Mouse (Mus musculus): ENCODE measurements around the gene Pycr1. TPM values are rescaled to one million over a fixed set of nuclear protein-coding genes. Genes with fewer than 3 reads are reported as not detected.

The Pycr1 gene
- total RNA-seq, 2 experiments from 2014 or later: 1.2 to 1.3 TPM

GRCm38 (mm10) chr11:120612763-120613162 is 30.8 kb downstream of the Pycr1 start:
- DNase-seq: peak; percentile 73 to 82
- intact Hi-C loops (cut with DNase I): loop anchor here (1.0 kb wide), 2 partner anchors 96 to 123 kb away; no protein-coding TSS in a partner anchor

- DNase-seq: no peak
- intact Hi-C loops (cut with DNase I): no loop called here
Measured at GRCm38 (mm10) chr11:120610477-120611046, 33.0 kb downstream of the Pycr1 start.

DNA sequence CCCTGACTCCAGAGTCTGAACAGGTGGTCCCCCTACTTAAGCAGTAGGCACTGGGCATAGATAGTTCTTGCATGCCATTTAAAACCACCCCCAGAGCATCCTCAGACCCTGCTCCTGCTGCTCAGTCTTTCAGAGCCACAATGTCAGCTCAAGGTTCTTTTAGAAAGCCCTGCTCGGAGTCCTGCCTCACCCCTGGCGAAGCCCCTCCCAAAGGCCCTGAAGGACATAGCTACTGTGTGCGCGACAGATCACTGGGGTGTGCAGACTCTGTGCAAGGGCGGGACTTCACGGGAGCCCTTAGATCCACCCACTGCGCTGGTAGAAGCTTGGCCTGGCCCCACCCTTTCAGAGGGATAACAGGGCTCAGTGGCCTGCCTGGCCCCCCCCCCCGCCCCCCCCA is 34.3 kb downstream of the Pycr1 start:
- intact Hi-C loops (cut with DNase I): no loop called here
- no peak for DNase-seq

GRCm38 (mm10) chr11:120608241-120609034 is 35.1 kb downstream of the Pycr1 start, which contains the start of gene Npb:
Gene Npb, plus strand, starts transcription at chr11:120608477.
- intact Hi-C loops (cut with DNase I): no loop called here
- DNase-seq: no peak

DNA sequence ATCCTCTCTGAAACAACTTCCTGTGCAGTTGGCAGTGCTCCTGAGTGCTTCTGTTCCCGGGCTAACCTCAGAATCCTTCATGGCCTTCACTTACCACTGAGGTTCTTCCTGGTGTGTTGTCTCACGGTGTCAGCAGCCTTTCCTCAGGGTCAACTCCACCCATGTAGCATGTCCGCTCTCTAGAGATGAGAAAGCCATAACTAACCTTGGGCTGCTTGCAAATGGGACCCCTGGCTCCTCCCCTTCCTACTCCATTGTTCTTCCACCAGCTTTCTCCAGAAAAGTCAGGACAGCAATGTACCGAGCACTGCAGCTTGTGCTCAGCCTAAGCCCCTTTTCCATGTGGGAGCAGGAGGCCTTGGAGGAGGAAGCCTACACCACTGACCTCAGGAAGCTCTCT is 36.8 kb downstream of the Pycr1 start:
- intact Hi-C loops (cut with DNase I): no loop called here

DNA sequence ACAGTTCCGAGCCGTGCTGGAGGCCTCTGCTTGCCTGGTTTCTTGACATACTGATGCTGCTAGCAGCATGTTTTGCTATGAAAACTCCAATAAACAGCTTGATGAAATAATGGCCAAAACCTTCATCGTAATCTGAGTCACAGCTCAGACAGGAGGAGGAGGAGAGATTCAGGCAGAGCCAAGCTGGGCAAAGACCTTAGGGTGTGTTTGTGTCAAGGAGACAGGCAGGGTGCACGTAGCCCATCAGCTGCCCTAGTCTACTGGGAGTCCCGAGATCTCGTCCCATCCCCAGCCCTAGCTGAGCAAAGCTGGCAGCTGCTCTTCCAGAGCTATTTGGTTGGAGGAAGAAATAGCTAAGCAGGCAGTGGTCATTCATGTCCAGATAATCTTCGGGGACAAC is 37.9 kb downstream of the Pycr1 start:
- DNase-seq: no peak
- intact Hi-C loops (cut with DNase I): no loop called here

More for the DNA sequence above, 36.8 kb downstream of the Pycr1 start:
- no peak for DNase-seq

GRCm38 (mm10) chr11:120603545-120603944 is 40.0 kb downstream of the Pycr1 start:
- intact Hi-C loops (cut with DNase I): no loop called here
- no peak for DNase-seq

DNA sequence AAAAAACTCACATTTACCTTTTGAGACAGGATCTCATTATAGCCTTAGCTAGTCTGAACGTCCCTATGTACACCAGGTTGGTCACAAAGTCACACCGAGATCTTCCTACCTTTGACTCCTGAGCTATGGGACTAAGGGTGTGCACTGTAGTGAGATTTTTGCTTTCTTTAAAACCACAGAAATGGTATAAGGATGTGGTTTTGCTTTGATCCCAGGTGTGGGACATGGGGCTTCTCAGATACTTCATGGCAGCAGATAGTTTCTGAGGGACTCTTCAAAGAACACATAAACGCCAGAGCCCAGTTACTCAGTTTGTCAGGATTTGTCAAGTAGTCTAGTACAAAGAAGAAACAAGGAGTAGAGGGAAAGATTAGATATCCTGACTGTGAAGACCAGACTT is 42.9 kb downstream of the Pycr1 start:
- intact Hi-C loops (cut with DNase I): no loop called here
- no peak for DNase-seq

GRCm38 (mm10) chr11:120598990-120599549 is 44.5 kb downstream of the Pycr1 start:
- DNase-seq: no peak
- intact Hi-C loops (cut with DNase I): loop anchor here (2.0 kb wide), 1 partner anchor 16 kb away; no protein-coding TSS in a partner anchor

DNA sequence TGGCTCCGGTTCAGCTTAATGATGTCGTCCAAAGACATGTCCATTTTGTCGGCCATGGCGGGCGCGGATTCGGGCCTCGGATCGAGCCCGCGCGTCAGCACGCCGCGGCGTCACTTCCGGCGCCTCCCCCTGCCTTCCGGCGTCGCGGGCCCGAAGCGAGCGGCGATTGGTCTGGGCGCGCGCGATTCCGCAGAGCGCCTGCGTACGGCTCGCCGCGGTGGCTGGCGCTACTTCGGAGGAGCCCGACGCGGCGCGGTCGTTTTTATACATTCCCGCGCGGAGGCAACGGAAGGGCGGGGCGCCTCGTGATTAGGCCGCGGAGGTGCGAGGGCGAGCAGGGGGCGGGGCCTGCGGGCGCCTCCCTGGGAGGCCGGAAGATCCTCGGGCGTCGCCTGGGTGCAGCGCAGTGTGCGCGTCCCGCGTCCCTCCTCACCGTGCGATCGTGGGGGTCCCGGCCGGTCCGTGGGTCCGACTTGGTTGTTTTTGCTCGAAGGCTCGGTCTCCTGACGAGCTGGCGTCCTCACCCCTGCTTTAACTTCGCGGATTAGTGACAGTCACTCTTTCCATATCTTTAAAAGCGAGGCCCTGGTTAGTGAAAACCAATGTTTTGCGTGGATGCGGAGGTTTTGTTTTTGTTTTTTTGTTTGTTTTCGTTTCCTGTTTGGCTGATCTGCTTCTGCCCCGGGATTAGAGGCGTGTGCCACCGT is 45.1 kb downstream of the Pycr1 start, which contains the start of the genes Alyref and Anapc11:
TSS of gene Alyref (minus strand) at position 83 of the 707 bp plus-strand sequence.
TSS of gene Anapc11 (plus strand) at position 139 of the 707 bp plus-strand sequence.
- DNase-seq: peak; percentile 95
- intact Hi-C loops (cut with DNase I): loop anchor here (2.0 kb wide), 1 partner anchor 16 kb away; no protein-coding TSS in a partner anchor

DNA sequence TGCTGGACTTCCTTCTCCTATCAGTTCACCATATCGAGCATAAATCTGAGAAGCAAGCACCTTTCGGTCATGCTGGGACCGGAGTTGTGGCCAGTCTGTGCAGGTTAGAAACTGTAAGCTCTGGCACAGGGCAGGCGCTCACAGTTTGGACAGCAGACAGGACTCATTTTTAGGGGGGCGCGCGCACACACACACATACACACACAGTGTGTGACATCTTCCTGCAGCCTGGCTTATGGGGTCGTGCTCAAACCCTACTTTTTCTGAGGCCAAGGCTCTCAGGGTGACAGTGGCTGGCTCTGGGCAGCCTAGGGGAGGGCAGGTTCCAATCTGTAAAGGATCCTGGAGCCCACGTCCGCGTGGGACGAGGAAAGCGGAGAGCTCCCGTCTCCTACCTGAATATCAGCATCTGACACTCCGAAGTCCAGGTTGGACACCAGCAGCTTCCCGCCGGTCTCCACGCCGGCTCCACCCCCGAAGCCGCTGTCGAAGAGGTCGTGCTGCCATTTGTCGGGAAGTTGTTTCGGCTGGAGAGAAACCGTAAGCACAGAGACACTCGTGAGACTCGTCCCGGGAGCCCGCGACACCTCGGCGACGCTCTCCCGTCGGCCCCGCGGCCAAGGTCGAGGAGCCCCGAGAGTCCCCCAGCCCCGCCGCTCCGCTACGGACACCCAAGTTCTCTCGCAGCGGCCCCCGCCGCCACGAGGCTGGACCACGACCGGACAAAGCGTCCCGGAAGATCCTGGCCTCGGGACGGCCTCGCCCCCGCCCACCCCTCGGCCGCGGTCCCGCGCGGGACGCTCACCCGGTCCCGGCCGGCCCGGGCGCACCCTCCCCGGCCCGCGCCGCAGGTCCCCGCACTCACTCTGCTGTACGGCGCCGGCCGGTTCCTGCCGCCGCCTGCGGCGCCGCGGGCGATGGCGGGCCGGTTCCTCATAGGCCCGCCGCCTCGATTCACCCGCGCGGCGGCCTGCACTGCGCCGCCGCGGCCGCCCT is 46.0 kb downstream of the Pycr1 start:
- no peak for DNase-seq
- intact Hi-C loops (cut with DNase I): loop anchor here (2.0 kb wide), 1 partner anchor 15 kb away; no protein-coding TSS in a partner anchor

DNA sequence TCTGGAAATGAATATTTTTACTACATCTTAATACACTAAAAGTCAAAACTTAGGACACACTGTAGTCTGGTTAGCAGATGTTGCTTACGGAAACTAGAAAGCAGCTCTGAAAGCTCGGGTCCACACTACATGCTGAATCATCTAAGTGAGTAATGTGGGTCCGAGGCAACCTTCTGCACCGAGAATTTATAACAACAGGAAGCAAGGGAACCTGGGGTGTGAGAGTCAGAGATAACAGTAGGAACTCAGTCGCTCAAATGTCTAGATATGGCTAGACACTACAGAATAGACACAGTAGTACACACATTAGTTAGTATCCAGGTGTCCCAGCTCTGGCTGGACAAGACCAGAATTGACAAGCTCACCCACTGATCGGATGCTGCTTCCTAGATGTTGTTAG is 55.0 kb downstream of the Pycr1 start:
- no peak for DNase-seq

More for the DNA sequence above, 55.0 kb downstream of the Pycr1 start:
- intact Hi-C loops (cut with DNase I): no loop called here

Small RNA genes lying within 50 kb of the gene (microRNA-seq; reads per million reads assigned to microRNA genes)
- gene Mir6936 (ENCODE audit: borderline number of aligned reads in 2 of 2): 0 to 0.67 reads per million in 2 experiments

Other genes starting within 250 kb of the Pycr1 start
- gene Nploc4, start 206.1 kb downstream of the Pycr1 start, total RNA-seq (2021): 10 to 100 TPM; 60.4 to 62.2 TPM
- 1 to 10 TPM in 1 of 2 experiments, under 1 TPM in 1; 0.35 to 1.2 TPM for gene Tspan10, start 201.1 kb downstream of the Pycr1 start, total RNA-seq (2021)
- gene Pde6g, start 190.3 kb downstream of the Pycr1 start, total RNA-seq (2021): under 1 TPM in 1 of 2 experiments, not detected in 1; 0.75 TPM
- 10 to 100 TPM; 54.1 to 61.4 TPM for gene Oxld1, start 185.7 kb downstream of the Pycr1 start, total RNA-seq (2021)
- 1 to 10 TPM; 5.9 to 6.4 TPM for gene Ccdc137, start 185.7 kb downstream of the Pycr1 start, total RNA-seq (2021)
- 10 to 100 TPM in 1 of 2 experiments, 1 to 10 TPM in 1; 8.6 to 12.2 TPM for gene Arl16, start 176.2 kb downstream of the Pycr1 start, total RNA-seq (2021)
- gene Mrpl12, start 159.2 kb downstream of the Pycr1 start, total RNA-seq (2021): 100 to 1,000 TPM; 222 to 245 TPM
- 10 to 100 TPM; 13.4 to 15.0 TPM for gene Slc25a10, start 151.9 kb downstream of the Pycr1 start, total RNA-seq (2021)
- gene Gcgr, start 113.1 kb downstream of the Pycr1 start, total RNA-seq (2021): 1 to 10 TPM in 1 of 2 experiments, under 1 TPM in 1; 0.80 to 1.2 TPM
- 10 to 100 TPM; 43.1 to 43.7 TPM for gene Mcrip1, start 94.0 kb downstream of the Pycr1 start, total RNA-seq (2021)
- gene Ppp1r27, start 92.6 kb downstream of the Pycr1 start, total RNA-seq (2021): under 1 TPM in 1 of 2 experiments, not detected in 1; 0.67 TPM
- 100 to 1,000 TPM; 252 to 258 TPM for gene P4hb, start 70.5 kb downstream of the Pycr1 start, total RNA-seq (2021)
- gene Arhgdia, start 62.1 kb downstream of the Pycr1 start, total RNA-seq (2021): 100 to 1,000 TPM; 147 to 150 TPM
- 10 to 100 TPM; 46.4 to 47.8 TPM for gene Alyref, start 45.4 kb downstream of the Pycr1 start, total RNA-seq (2021)
- gene Anapc11, start 45.3 kb downstream of the Pycr1 start, total RNA-seq (2021): 10 to 100 TPM; 75.6 to 87.1 TPM
- gene Npb, start 35.3 kb downstream of the Pycr1 start, total RNA-seq (2021): not detected
- 10 to 100 TPM; 48.2 to 54.6 TPM for gene Pcyt2, start 25.8 kb downstream of the Pycr1 start, total RNA-seq (2021)
- 10 to 100 TPM; 10.0 to 10.1 TPM for gene Sirt7, start 18.5 kb downstream of the Pycr1 start, total RNA-seq (2021)
- 10 to 100 TPM; 39.3 to 43.8 TPM for gene Mafg, start 10.2 kb downstream of the Pycr1 start, total RNA-seq (2021)
- gene Myadml2, start 4.4 kb upstream of the Pycr1 start, total RNA-seq (2021): 10 to 100 TPM; 76.1 to 78.1 TPM
- gene Notum, start 17.4 kb upstream of the Pycr1 start, total RNA-seq (2021): not detected
- gene Aspscr1, start 29.2 kb upstream of the Pycr1 start, total RNA-seq (2021): 10 to 100 TPM; 42.2 to 43.0 TPM
- 10 to 100 TPM; 33.1 to 38.3 TPM for gene Cenpx, start 70.0 kb upstream of the Pycr1 start, total RNA-seq (2021)
- 1 to 10 TPM; 5.3 to 7.0 TPM for gene Lrrc45, start 70.2 kb upstream of the Pycr1 start, total RNA-seq (2021)
- 1 to 10 TPM in 1 of 2 experiments, under 1 TPM in 1; 0.36 to 1.6 TPM for gene Rac3, start 77.7 kb upstream of the Pycr1 start, total RNA-seq (2021)
- gene Dcxr, start 83.5 kb upstream of the Pycr1 start, total RNA-seq (2021): 10 to 100 TPM in 1 of 2 experiments, 1 to 10 TPM in 1; 9.2 to 12.0 TPM
- gene Cbr2, start 88.3 kb upstream of the Pycr1 start, total RNA-seq (2021): 10 to 100 TPM; 14.4 to 19.7 TPM
- 10 to 100 TPM; 22.1 to 34.1 TPM for gene Hmga1b, start 119.0 kb upstream of the Pycr1 start, total RNA-seq (2021)
- 10 to 100 TPM; 11.2 to 13.3 TPM for gene Rfng, start 140.4 kb upstream of the Pycr1 start, total RNA-seq (2021)
- 10 to 100 TPM; 54.6 to 58.4 TPM for gene Gps1, start 140.5 kb upstream of the Pycr1 start, total RNA-seq (2021)
- 10 to 100 TPM; 25.0 to 29.0 TPM for gene Dus1l, start 152.6 kb upstream of the Pycr1 start, total RNA-seq (2021)
- gene Fasn, start 180.8 kb upstream of the Pycr1 start, total RNA-seq (2021): 10 to 100 TPM; 17.3 to 65.9 TPM